Mouse (Mus musculus) splenic B cell, adult 2 months (primary cell): ENCODE measurements around the gene Ormdl3.
A peak's percentile ranks its signal among the peaks of the same experiment; 100 is the strongest.

Experiments used
- DNase-seq: peaks from one replicate; pipeline ENCODE4 v3.0.0-alpha.2; 2011; ENCODE audit warnings: low read depth, low spot score
- H3K27me3 ChIP-seq: 2 replicates; pipeline ENCODE4 v1.6.1; 2012; ENCODE audit warnings: mild to moderate bottlenecking, low read length, moderate library complexity, mixed read lengths; ENCODE audit not compliant: control insufficient read depth, poor library complexity, insufficient read depth, severe bottlenecking
- H3K36me3 ChIP-seq: 2 replicates; pipeline ENCODE4 v1.6.1; 2012; ENCODE audit warnings: mild to moderate bottlenecking, low read length, moderate library complexity, mixed read lengths; ENCODE audit not compliant: control insufficient read depth, poor library complexity, insufficient read depth, severe bottlenecking

Gene Ormdl3

GRCm38 (mm10) chr11:98550311-98550974, 36.7 kb downstream of the Ormdl3 start:
- DNase-seq, result peak; percentile 91

GRCm38 (mm10) chr11:98549363-98549762, 37.8 kb downstream of the Ormdl3 start:
- no peak for DNase-seq
- H3K27me3 ChIP-seq, result no peaks in the 10 kb centered on the region; the same call in 1 of the 2 replicates
- no peaks in the 10 kb centered on the region for H3K36me3 ChIP-seq

More at GRCm38 (mm10) chr11:98550311-98550974, 36.7 kb downstream of the Ormdl3 start:
- H3K27me3 ChIP-seq, result no peaks in the 10 kb centered on the region
- H3K36me3 ChIP-seq, result no peaks in the 10 kb centered on the region

GRCm38 (mm10) chr11:98547308-98547693, 39.9 kb downstream of the Ormdl3 start:
- Histone ChIP-seq H3K27me3 (no peaks in the 10 kb centered on the region; the same call in 1 of the 2 replicates), H3K36me3 (0 out of 2 replicates have a peak, but pooled peaks cover 2% of the 10 kb centered on the region)
- peak; percentile 68 for DNase-seq

- peak; percentile 65 for DNase-seq
- Histone ChIP-seq H3K36me3 (0 out of 2 replicates have a peak, but pooled peaks cover 2% of the 10 kb centered on the region), H3K27me3 (no peaks in the 10 kb centered on the region; the same call in 1 of the 2 replicates)
Measured at GRCm38 (mm10) chr11:98546529-98547307, 40.5 kb downstream of the Ormdl3 start.

- 0 out of 2 replicates have a peak, but pooled peaks cover 2% of the 10 kb centered on the region for H3K36me3 ChIP-seq
- DNase-seq, result peak; percentile 88
- H3K27me3 ChIP-seq, result no peaks in the 10 kb centered on the region; the same call in 1 of the 2 replicates
Measured at GRCm38 (mm10) chr11:98545711-98546231, 41.4 kb downstream of the Ormdl3 start, which contains the start of gene Ikzf3. Gene Ikzf3, minus strand, starts transcription at chr11:98546031.

- H3K27me3 ChIP-seq, result no peaks in the 10 kb centered on the region; the same call in 1 of the 2 replicates
- no peak for DNase-seq
- 0 out of 2 replicates have a peak, but pooled peaks cover 4% of the 10 kb centered on the region for H3K36me3 ChIP-seq
Measured at GRCm38 (mm10) chr11:98544890-98545677, 42.1 kb downstream of the Ormdl3 start.

- Histone ChIP-seq H3K36me3 (peaks cover 6% of the 10 kb centered on the region; the same call in 1 of the 2 replicates), H3K27me3 (no peaks in the 10 kb centered on the region; the same call in 1 of the 2 replicates)
- DNase-seq, result no peak
Measured at GRCm38 (mm10) chr11:98543414-98543813, 43.8 kb downstream of the Ormdl3 start.

- DNase-seq, result peak; percentile 51
- H3K27me3 ChIP-seq, result no peaks in the 10 kb centered on the region; the same call in 1 of the 2 replicates
Measured at GRCm38 (mm10) chr11:98542553-98542952, 44.6 kb downstream of the Ormdl3 start.

GRCm38 (mm10) chr11:98540319-98540718, 46.8 kb downstream of the Ormdl3 start:
- DNase-seq, result peak; percentile 60
- peaks cover 9% of the 10 kb centered on the region; the same call in 1 of the 2 replicates for H3K36me3 ChIP-seq
- no peaks in the 10 kb centered on the region; the same call in 1 of the 2 replicates for H3K27me3 ChIP-seq

More at GRCm38 (mm10) chr11:98542553-98542952, 44.6 kb downstream of the Ormdl3 start:
- peaks cover 6% of the 10 kb centered on the region; the same call in 1 of the 2 replicates for H3K36me3 ChIP-seq

- Histone ChIP-seq H3K27me3 (no peaks in the 10 kb centered on the region; the same call in 1 of the 2 replicates), H3K36me3 (peaks cover 7% of the 10 kb centered on the region)
- no peak for DNase-seq
Measured at GRCm38 (mm10) chr11:98537480-98538034, 49.6 kb downstream of the Ormdl3 start.
